Mouse (Mus musculus) brain, embryonic 18.5 days (tissue): ENCODE measurements around the gene Bhlha15.
A peak's percentile ranks its signal among the peaks of the same experiment; 100 is the strongest.

Experiments
- DNase-seq: peaks from one replicate; pipeline ENCODE4 v3.0.0-alpha.2; 2012; ENCODE audit warnings: low read depth, low spot score

Bhlha15 gene

DNA sequence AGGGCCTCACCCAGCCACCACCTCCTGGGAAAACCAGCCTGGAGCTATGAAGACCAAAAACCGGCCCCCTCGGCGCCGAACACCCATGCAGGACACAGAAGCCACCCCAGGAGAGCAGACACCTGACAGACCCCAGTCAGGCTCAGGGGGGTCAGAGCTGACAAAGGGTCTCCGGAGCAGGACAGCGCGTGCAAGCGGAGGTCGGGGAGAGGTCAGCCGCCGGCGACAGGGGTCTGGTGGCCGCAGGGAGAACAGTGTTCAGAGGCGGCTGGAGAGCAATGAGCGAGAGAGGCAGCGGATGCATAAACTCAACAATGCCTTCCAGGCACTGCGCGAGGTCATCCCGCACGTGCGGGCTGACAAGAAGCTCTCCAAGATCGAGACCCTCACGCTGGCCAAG, 940 bp downstream of the Bhlha15 start:
- DNase-seq: no peak

DNA sequence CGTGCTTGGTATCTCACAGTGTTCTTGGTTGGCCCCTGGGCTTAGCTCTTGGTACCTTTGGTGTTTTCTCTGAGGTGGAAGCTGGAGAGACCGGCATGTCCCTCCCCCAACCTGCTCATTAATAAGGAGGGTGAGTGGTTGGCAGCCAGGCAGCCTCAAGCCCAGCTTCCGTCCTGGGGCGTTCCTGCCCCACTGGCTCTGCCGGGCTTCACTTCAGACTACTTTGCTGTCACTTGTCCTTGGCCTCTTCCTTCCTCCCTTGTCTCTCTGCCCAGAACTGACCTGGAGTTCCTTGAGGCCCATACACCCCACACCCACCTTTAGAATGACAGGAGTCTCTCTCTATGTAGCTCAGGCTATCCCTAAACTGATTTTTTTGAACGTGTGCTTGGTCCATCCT, 2.6 kb downstream of the Bhlha15 start:
- DNase-seq: no peak

DNA sequence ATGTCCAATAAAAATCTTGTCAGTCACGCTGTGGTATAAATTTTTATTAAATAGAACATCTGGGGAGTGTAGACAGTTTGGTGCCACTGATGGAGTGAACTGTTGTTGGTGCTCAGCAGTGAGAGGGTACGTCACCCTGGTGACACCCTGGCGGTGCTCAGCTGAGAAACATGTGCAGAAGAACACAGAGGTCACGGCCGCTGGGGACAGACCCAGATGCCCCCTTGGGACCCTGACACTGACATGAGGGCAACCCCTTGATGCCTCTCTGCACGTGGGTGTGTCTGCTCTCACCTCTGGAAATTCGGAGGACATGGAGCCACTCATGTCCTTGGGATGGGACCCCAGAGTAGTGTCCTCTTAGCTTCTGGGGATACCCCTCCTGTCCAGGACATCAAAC, 4.3 kb downstream of the Bhlha15 start:
- DNase-seq: no peak

DNA sequence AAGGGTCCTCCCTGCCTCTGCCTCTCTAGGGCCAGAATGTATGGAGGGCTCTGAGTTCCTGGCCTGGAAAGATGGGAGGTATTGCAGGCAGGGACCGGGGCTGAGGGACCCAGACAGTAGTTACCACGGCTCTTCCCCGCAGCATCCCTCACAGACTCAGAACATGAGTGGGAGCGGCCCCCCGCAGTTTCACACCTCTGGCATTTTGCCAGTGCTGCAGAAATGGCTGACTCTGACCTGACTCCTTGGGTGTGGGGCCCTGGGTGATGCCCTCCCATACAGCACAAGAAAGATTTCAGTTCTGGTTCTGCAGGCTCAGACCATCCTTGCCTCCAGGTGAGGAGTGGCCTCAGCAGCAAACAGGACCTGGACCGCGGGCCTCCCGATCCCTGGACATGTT, 5.5 kb downstream of the Bhlha15 start:
- no peak for DNase-seq

DNA sequence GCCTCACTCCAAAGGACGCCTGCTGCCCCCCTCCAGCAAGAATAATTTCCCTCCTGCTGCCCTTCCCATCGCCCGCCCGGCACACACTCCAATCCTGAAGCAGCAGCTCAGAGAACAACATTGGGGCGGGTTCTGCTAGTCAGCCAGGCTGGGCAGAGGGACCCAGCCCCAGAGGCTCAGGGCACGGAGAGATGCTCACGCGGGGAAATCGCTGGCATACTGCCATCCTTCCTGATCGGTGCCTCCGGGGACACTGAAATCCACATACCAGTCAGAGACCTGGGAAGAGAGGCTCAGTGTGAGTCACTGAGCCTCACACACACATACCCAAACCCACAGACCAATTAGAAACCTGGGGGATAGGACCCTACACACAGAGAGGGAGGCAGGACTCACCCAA, 10.5 kb downstream of the Bhlha15 start:
- DNase-seq: no peak

DNA sequence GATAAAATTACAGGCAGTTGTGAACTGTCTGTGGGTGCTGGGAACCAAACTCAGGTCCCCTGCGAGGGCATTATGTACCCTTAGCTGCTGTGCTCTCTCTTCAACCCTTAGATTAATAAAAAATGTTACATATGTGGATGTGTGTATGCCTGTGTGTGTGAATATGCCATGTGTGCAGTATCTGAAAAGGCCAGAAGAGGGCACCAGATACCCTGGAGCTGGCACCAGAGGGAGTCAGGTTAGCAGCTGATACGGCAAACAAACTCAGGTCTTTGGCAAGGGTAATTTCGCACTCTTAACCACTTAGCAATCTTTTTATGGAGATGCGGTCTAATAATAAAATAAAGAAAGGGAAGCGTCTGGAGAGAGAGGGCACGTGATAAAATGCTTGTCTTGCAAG, 12.3 kb downstream of the Bhlha15 start:
- no peak for DNase-seq

DNA sequence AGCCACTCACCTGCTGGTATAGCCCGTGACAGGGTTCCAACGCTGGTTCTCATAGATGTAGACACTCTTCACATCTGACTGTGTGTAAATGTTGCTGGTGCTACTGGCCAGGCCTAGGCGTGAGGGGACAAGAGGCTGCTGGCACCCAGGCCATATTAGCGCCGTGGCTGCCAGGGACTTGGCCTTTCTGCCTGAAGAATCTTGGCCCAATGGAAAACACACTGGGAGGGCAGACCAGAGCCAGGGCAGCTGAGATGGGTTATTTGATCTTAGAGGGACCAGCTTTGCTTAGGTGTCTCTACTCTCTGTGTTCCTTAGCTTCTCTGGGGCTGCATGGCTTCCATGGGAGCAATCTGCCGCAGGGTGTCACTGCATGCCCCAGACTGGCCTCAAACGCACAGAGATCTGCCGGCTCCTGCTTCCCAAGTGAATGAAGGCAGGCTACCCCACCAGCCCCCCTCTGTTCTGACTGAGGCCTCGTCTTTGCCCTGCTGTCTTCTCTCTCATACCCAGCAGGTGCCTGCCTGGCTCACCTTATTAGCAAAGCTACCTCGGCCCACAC, 13.4 kb downstream of the Bhlha15 start:
- DNase-seq: no peak

DNA sequence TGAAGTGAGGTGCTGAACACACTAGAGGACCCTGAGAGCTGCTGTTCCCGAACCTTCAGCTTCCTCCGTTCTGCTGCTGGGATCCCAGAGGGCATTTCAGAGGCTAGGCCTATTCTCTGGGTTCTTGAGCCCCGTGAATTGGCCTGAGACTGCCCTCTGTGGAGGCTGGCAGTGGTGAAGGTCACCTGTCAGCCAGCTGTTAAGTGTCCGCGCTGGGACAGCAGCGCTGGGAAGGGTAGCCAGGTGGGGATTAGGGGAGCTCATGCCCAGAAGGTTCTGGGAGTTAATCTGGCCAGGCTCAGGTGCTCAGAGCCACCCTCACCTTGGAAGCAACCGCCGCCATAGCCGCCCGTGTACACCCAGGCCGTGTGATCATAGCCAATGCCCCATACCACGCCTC, 14.2 kb downstream of the Bhlha15 start:
- no peak for DNase-seq

DNA sequence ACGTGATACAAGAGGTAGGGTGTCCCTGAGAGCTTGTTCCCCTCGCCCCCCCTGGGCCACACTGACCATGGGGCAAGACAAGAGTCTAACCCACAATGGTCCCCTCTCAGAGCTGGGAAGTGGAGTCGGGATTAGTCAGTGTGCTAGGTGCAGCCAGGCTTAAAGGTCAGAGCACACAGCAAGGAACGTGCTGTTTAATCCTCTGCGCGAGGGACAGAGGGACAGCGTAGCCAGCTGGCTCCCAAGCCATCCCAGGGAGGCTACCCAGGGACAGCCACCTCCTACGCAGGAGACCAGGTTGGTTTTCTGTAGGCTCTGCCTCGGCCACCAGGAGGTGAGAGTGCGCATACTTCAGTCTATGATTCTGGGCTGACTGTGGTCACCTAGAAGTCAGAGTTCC, 14.8 kb downstream of the Bhlha15 start:
- DNase-seq: no peak

DNA sequence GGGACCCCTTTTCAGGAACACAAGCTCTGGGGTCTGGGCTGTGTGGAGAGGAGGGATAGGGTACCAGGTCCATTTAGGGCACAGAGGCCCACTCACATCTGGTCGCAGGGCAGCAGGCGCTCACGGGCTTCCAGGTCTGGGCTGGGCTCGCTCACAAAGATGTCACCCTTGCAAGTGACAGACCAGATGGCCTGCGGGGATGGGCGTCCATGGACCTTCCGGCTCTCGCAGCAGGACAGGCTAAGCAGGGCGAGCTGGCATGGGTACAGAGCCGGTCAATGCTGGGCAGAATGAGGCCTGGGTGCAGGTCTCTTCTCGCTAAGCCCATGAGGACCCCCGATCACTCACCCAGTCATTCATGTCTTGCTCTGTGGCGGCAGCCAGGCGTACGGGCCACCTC, 16.0 kb downstream of the Bhlha15 start:
- DNase-seq: no peak

DNA sequence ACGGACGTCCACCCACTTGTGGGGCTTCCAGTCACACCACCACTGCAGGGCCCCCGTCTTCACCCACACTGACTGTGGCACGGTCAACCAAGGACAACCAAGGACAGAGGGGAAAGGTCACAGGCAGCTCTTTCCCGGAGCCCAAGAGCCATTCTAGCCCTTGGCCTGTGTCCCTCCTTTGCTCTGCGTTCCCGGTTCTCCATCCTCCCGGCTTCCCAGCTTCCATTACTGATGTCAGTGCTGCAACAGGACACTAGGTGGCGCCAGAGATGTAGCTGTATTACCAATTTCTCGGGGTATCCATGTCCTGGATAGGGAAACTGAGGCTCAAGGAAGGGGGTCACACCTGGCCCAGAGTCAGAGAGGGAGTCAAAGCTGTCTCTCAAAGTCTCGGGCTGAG, 17.4 kb downstream of the Bhlha15 start:
- no peak for DNase-seq

DNA sequence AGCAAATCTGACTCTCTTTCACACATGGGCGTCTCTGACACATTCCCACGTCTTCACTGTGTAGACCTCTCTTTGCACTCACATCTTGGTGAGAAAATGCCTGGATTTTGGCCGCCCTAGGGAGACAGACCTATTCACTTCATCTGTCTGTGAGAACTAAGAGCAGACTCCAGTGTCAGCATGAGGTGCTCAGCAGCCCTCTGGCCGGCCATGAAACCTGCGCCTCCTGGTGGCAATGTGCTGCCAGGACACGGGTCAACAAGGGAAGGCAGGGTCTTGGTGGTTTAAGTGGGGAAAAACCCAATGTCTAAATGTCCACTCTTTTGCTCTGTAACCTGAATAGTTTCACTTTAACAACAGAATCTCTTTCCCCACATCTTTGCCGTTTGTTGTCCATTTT, 24.4 kb downstream of the Bhlha15 start:
- no peak for DNase-seq

DNA sequence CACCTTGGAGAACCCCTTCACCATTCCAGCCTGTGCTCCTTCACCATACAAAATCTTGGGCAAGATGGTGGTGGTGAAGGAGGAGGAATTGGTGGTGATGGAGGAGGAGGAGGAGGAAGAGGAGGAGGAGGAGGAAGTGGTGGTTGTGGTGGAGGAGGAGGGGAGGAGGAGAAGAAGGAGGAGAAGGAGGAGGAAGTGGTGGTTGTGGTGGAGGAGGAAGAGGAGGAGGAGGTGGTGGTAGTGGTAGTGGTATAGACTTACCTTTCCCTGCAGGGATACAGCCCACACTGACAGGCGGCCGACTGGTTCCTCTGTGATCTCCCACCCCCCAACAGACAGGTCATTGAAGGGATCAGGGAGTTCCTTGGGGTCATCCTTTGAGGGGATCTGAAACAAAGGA, 25.9 kb downstream of the Bhlha15 start:
- DNase-seq: no peak

DNA sequence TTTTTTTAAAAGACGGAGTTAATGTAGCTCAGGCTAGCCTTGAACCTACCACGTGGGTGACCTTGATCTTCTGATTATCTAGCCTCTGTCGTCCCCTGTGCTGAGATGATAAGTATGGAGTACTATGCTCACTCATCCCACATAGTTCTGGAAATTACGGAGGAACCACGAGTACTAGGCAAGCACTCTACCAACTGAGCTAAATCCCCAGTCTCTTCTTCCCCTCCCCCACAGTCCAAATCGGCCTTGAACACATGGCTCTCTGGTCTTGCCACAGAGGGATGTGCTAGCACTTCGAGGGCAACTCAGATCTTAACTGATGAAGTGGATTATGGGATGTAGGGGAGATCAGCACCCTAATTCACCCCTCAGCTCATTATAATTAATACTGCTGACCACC, 28.0 kb downstream of the Bhlha15 start:
- no peak for DNase-seq

DNA sequence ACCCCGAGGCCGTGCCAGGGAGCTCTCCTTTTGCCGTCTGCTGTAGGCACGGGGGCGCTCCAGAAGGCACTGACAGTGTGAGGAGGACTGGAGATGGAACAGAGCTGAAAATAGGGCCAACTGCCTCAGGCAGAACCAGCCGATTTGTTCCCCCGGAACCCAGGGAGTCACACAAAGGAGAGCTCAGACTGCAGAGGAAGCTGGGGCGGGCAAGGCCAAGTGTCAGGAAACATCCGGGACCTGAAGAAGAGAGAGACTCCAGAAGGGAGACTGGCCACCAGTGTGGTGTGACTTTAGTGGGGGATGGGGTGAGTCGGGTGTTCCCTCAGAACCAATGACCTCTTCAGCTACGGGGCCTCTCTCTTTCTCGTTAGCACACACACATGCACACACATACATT, 29.2 kb downstream of the Bhlha15 start:
- DNase-seq: no peak

DNA sequence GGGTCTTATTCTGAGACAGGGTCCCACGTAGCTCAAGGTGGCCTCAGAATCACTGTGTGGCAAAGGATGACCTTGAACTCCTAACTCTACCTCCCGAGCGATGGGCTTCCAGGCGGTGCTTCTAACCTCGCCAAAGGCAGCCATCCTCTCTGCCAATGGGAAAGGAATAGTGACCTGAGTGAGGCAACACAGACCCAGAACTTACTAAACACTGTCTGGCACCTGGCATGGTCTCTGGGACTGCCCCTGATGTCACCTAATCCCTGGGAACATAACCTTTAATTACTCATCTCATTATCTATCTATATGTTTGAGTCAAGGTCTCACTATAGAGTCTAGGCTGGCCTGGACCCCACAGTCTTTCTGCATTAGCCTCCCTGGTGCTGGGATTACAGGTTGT, 29.9 kb downstream of the Bhlha15 start:
- DNase-seq: no peak

DNA sequence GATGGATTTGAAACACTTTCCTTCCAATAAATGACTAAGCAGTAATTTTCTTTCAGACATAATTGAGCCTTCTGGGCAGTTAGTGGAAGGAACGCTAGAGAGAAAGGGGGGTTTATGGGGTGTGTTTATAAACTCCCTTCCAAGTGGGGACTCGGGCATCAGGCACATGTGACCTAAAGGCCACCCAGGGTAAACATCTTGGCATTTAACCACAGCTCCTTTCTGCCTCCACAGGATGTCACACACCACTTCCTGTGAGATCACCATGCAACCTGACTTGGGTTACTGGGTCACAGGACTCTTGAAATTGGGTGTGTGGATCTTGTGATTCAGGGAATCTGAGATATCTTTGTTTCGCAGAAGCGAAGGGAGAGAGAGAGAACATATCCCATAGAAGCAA, 31.2 kb downstream of the Bhlha15 start:
- no peak for DNase-seq

DNA sequence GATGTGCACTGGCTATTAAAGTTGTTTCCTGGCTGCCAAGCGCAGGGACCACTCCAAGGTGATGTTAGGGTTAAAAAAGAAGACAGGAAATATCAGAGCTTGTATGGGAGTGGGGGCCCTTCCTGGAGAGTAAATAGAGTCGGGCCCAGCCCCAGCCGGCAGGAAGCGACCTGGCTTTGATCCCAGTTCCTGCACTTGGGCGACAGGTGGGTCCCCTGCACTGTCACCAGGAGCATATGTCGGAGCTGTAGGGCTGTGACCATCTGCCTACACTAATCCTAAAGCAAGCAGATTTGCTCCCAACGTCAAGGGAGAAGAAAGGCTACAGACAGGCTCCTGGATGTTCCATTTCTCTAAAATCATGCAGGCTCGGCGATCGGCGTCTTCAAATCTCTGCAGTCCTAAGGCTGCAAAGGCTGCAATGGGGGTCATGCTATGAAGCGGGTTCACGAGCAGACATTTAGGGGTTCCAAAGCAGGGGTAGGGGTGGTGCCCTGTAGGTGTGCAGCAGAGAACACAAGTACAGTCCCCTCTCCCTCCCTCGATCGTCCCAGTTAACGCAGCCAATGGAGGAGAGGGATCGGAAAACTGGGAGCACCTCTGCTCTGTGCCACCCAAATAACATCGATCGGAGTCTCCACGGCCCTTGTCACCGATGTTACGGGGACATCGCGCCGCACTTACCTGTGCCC, 32.9 kb downstream of the Bhlha15 start:
- no peak for DNase-seq

DNA sequence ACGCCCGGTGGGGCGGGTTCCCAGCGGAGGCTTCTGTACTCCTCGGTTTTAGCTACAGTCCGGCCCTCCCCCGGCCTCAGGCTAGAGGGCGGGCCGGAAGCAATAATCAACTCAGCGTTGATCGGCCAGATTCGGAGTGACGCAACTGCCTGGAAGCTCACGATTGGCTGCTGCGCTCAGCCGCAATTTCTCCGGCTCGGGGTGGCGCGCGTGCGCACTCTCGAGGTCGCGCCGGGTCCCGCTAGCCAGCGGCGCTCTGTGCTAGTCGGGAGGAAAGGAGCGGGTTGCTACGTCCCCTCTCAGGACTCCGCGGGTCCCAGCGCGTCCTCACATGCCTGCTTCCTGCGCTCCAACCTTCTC, 33.4 kb downstream of the Bhlha15 start, which contains the start of gene Tecpr1:
Tecpr1 (minus strand) TSS at position 113 of the 360 bp plus-strand sequence.
- peak; percentile 85 for DNase-seq

DNA sequence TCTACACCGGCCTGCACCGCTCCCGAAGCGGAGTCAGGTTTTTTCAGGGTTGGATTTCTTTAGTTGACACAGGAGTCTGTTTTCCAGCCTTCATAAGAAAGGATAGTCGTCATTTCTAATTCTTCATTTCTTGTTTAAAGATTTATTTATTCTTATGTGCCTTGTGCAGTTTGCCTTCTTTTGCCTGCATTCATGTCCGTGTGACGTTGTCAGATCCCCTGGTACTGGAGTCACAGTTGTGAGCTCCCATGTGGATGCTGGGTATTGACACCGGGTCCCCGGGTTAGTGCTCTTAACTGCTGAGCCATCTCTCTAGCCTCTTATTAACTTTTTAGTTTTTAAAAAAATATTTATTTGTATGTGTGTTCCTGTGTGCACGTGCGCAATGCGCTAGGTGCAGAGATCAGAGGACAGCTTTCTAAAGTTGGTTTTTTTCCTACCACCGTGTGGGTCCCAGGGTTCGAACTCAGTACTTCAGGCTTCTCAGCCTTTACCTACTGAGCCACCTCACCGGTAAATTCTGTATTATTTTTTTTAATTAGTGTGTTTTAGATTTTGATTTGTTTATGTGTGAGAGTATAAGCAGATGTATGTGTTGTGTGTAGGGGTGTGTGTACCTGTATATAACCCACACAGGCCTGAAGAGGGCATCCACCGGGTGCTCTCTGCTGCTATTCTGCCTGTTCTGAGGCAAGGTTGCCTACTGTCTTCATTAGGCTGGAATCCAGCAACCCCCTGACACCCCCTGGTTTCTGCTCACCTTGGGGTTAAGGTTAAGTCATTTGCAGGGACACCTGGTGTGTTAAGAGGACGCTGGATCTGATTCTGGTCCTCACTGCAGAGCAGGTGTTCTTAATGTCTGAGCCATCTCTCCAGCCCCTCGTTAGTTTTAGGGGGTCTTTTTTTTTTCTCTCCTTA, 34.1 kb downstream of the Bhlha15 start:
- DNase-seq: no peak

DNA sequence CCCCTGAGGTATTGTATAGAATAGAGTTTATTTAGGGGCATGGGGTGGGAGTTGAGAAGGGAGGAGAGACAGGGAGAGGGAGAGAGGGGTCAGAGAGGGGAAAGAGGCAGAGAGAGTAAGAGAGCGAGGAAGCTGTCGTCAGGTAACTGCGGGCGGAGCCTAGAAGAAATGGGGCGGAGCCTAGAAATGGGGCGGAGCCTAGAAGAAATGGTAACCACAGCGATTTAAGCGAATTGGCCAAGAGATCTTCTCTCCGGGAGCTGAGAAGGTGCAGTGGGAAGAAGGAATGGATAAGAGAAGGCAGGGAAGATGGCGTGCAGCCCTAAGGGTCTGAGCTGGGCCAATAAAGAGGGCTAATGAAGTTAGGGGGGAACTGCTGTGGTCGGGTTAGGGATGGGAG, 36.1 kb downstream of the Bhlha15 start:
- DNase-seq: no peak

DNA sequence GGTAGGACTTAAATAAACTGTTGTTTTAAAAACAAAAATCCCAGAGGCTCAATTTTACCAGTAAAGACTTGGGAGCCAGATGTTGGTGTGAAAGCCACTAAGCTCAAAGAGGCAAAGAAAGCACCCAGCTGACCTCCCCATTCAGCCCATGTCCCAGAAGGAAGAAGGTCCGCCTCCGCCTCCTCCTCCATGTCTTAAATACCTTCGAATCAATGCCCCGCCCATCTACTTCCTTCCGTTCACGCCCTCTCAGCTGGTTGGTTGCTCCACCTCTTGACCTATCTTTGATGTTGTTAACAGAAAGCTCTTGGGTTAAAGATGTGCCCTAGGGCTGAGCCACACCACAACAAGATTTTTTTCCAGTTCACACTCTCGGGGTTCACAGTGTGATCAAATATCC, 40.1 kb downstream of the Bhlha15 start:
- no peak for DNase-seq

DNA sequence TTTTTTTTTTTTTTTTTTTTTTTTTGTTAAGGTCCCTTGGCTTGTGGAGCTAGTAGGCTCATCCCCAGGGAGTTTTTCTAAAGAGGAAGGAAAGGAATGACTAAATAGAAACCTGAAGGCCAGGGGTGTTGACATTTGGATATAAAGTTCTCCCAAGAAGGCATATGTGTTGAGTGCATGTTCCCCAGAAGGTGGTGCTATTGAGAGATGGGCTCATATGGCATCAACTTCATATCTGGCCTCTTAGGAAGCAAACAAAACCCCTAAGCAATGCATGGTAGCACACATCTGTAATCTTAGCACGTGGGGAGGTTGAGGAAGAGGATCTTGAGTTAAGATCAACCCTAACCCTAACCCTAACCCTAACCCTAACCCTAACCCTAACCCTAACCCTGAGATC, 41.3 kb downstream of the Bhlha15 start:
- DNase-seq: no peak
